Mouse (Mus musculus): Measurements from ENCODE around the gene Vars. TPM values are rescaled to one million over a fixed set of nuclear protein-coding genes. Genes with fewer than 3 reads are reported as not detected.
"Not testable (repeated sequence)": the region's sequence is repeated elsewhere in the genome, so short reads cannot be mapped to it uniquely, and the experiment has no call there.

Gene Vars
- total and polyA plus RNA-seq, 3 experiments = 130 to 1,339 (median 289) TPM

DNA sequence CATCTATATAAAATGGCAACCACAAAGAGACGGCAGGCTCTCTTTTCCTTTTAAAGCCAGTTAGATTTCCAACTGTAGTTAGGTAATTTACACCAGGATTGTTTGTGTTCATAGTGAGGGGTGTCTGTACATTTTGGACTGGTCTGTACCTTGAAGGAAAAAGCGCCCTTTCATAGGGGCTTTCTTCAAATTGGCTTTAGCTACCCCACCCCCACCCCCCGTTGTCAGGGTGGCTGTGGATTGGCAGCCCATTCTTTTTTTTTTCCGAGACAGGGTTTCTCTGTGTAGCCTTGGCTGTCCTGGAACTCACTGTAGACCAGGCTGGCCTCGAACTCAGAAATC is 3.7 kb upstream of the Vars start:
- Histone ChIP-seq H3K4me1 (ENCODE audit: insufficient read depth, low read depth, low read length) (peaks cover 45% of the 10 kb centered on the region), H3K27me3 (ENCODE audit: insufficient read depth, low read length) (no peaks in the 10 kb centered on the region), H3K4me3 (ENCODE audit: low read depth, low read length) (peak overlapping the region; percentile 15; the same call in 1 of the 2 replicates), H3K9me3 (replicated peaks) (peaks cover 32% of the 10 kb centered on the region), H3K36me3 (replicated peaks) (peaks cover 58% of the 10 kb centered on the region)
- TF ChIP-seq GATA2 (IDR thresholded peaks at IDR 0.05; ENCODE audit: borderline replicate concordance, low read depth, low read length) (no peak), TAL1 (conservative IDR thresholded peaks at IDR 0.05; ENCODE audit: low read depth, low read length) (no peak), CTCF (IDR thresholded peaks at IDR 0.05; ENCODE audit: low read depth, low read length) (no peak), GATA1 (IDR thresholded peaks at IDR 0.05; ENCODE audit: borderline replicate concordance, low read length) (no peak), POLR2AphosphoS5 (IDR thresholded peaks at IDR 0.05; ENCODE audit: insufficient replicate concordance, low read depth, low read length) (no peak)
- ATAC-seq (ENCODE audit: extremely low read depth, insufficient number of reproducible peaks, low FRiP score, poor library complexity, severe bottlenecking) (no peak), DNase-seq (ENCODE audit: low spot score) (no peak)

DNA sequence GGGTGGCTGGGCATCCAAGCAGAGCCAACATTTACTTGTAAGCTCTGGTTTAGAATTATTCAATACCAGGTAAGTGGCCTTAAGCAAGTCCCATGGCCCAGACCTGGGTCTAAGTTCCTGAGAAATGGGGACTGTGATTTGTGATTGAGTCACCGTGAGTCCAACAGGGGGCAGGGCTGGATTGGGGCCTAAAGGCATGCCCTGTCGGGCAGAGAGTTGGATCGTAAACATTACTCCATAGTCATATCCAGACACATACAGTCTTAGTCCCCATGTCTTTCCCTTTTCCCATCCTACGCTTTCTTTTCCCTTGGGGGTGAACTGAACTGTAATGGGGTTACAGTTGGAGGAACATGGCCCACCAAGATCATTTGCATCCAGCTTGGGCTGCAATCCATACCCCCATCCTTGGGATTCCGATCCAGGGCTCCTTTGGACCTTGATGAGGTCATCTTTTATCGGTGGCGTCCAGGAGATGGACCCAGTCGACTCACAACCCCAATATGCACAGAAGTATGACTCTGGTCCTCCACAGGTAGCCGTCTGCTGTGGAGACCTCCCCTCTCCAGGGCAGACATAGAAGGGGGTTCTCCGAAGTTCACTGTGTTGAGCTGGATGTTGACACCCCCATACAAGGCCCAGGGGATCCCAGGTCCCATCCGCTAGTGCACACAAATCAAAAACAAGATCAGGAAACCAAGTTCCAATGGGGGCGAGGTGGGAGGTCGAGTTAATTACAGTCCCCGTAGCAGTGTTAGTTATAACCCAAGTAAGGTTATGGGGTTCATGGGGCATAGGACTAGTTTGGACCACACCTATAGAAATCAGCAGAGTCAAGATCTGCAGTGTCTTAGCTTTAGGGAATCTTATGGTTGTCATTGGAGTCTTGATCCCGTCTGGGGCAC is 2.0 kb upstream of the Vars start:
- no peaks in the 10 kb centered on the region for H3K27me3 ChIP-seq (ENCODE audit: insufficient read depth, low read length)
- no peak for DNase-seq (ENCODE audit: low spot score)
- H3K4me3 ChIP-seq (ENCODE audit: low read depth, low read length) = peak overlapping the region; percentile 66
- peaks cover 61% of the 10 kb centered on the region for H3K4me1 ChIP-seq (ENCODE audit: insufficient read depth, low read depth, low read length)
- H3K9me3 ChIP-seq (replicated peaks) = peaks cover 32% of the 10 kb centered on the region
- ATAC-seq (ENCODE audit: extremely low read depth, insufficient number of reproducible peaks, low FRiP score, poor library complexity, severe bottlenecking) = no peak
- TF ChIP-seq POLR2AphosphoS5 (IDR thresholded peaks at IDR 0.05; ENCODE audit: insufficient replicate concordance, low read depth, low read length) (no peak), GATA2 (IDR thresholded peaks at IDR 0.05; ENCODE audit: borderline replicate concordance, low read depth, low read length) (no peak), TAL1 (conservative IDR thresholded peaks at IDR 0.05; ENCODE audit: low read depth, low read length) (no peak), GATA1 (IDR thresholded peaks at IDR 0.05; ENCODE audit: borderline replicate concordance, low read length) (no peak), CTCF (IDR thresholded peaks at IDR 0.05; ENCODE audit: low read depth, low read length) (no peak)
- H3K36me3 ChIP-seq (replicated peaks) = peaks cover 58% of the 10 kb centered on the region

DNA sequence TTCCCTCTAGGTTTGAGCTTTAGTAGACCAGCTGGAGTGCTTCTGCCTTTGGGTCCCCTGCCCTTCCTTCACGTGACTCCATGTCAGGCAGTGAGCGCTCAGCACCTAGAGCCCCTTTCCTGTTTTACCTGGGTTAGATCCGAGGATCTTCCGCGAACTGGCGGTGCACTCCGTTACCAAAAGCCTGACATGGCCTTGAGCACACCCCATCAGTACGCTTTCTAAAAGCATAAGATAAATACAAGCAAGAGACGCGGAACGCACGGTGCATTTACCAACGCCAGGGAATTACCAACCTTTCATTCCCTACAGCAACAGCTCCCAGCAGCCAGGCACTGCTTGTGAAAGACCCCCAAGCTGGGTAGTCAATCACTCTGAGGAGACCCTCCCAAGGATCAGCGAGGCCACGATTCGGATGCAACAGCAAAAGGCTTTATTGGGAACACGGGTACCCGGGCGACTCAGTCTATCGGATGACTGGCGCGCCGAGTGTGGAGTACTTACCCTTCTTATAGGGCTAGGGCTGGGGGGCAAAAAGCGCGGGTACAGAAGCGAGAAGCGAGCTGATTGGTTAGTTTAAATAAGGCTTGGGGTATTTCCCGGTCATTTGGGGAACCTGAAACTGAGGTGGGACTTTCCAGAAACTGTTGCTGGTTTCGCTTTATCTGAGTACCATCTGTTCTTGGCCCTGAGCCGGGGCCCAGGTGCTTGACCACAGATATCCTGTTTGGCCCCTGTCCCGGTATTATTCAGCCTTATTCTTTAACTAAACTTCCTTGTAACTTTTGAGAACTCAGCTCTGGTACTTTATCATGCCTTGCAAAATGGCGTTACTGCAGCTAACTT is 693 bp upstream of the Vars start:
- not testable (repeated sequence) for ATAC-seq (ENCODE audit: extremely low read depth, insufficient number of reproducible peaks, low FRiP score, poor library complexity, severe bottlenecking); DNase-seq (ENCODE audit: low spot score); H3K27me3 ChIP-seq (ENCODE audit: insufficient read depth, low read length)
- TF ChIP-seq TAL1 (conservative IDR thresholded peaks at IDR 0.05; ENCODE audit: low read depth, low read length) = peak; percentile 44; the same call in 1 of the 2 replicates
- H3K4me3 ChIP-seq (ENCODE audit: low read depth, low read length) = peak overlapping the region; percentile 76
- H3K9me3 ChIP-seq (replicated peaks) = peaks cover 32% of the 10 kb centered on the region
- H3K36me3 ChIP-seq (replicated peaks) = peaks cover 65% of the 10 kb centered on the region
- H3K4me1 ChIP-seq (ENCODE audit: insufficient read depth, low read depth, low read length) = peaks cover 74% of the 10 kb centered on the region

DNA sequence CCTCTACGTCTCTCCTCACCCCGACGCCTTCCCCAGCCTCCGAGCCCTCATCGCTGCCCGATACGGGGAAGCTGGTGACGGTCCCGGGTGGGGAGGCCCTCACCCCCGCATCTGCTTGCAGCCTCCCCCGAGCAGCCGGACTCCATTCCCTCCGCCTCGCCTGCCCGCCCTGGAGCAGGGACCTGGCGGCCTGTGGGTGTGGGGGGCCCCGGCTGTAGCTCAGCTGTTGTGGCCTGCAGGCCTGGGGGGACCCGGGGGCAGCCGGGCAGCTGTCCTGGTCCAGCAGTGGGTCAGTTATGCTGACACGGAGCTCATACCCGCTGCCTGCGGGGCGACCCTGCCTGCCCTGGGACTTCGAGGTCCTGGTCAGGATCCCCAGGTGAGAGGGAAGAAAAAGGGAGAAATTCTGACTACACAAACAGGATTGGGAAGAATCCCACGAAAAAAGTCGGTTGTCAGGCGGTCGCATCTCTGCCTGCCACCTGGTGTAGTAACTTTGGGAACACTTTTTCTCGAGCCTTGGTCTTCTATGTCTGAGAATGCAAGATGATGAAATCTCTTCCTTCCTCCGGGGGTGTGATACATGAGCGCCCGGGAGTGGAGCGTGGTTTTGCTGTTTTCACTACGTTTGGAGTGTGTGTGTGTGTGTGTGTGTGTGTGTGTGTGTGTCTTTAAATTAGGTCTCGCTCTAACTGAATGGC is 815 bp downstream of the Vars start:
- DNase-seq (ENCODE audit: low spot score) = no peak
- Histone ChIP-seq H3K9me3 (replicated peaks) (peaks cover 29% of the 10 kb centered on the region), H3K27me3 (ENCODE audit: insufficient read depth, low read length) (peaks cover 3% of the 10 kb centered on the region; the same call in 1 of the 2 replicates), H3K36me3 (replicated peaks) (peaks cover 69% of the 10 kb centered on the region), H3K4me3 (ENCODE audit: low read depth, low read length) (peak overlapping the region; percentile 76), H3K4me1 (ENCODE audit: insufficient read depth, low read depth, low read length) (peaks cover 79% of the 10 kb centered on the region)
- TF ChIP-seq CTCF (IDR thresholded peaks at IDR 0.05; ENCODE audit: low read depth, low read length) (no peak), GATA1 (IDR thresholded peaks at IDR 0.05; ENCODE audit: borderline replicate concordance, low read length) (no peak), GATA2 (IDR thresholded peaks at IDR 0.05; ENCODE audit: borderline replicate concordance, low read depth, low read length) (no peak), POLR2AphosphoS5 (IDR thresholded peaks at IDR 0.05; ENCODE audit: insufficient replicate concordance, low read depth, low read length) (no peak), TAL1 (conservative IDR thresholded peaks at IDR 0.05; ENCODE audit: low read depth, low read length) (no peak)
- no peak for ATAC-seq (ENCODE audit: extremely low read depth, insufficient number of reproducible peaks, low FRiP score, poor library complexity, severe bottlenecking)

DNA sequence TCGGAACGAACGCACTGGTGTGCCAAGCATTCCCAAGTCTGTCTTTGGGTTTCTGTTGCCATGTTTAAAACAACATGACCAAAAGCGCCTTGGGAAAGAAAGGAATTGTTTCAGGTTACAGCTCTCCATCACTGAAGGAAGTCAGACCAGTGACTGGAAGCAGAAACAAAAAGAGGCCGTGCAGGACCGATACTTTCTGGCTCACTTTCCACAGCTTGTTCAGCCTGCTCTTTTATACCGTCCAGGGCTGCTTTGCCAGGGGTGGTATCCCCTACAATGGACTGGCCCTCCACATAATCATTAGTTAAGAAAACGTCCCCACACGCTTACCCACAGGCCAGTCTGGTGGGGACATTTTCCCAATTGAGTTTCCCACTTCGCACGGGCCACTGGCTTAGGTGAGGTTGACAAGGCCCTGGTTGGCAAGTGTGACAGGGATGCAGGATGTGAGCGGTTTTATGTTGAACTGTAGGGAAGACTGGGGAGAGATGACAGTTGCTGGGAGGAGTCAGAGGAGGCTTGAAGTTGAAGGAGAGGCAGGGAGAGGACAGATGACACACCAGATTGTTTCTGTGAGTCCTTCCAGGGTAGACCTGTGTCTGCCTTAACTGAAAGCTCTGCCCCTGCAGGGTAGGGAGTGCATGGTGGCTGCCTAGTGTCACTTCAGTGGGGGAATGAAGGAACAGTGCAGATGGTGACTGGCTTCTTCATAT is 1.5 kb downstream of the Vars start:
- Histone ChIP-seq H3K36me3 (replicated peaks) (peaks cover 70% of the 10 kb centered on the region), H3K4me3 (ENCODE audit: low read depth, low read length) (peak overlapping the region; percentile 76), H3K27me3 (ENCODE audit: insufficient read depth, low read length) (peaks cover 3% of the 10 kb centered on the region; the same call in 1 of the 2 replicates), H3K4me1 (ENCODE audit: insufficient read depth, low read depth, low read length) (peaks cover 78% of the 10 kb centered on the region), H3K9me3 (replicated peaks) (peaks cover 26% of the 10 kb centered on the region)
- no peak for TF ChIP-seq GATA2 (IDR thresholded peaks at IDR 0.05; ENCODE audit: borderline replicate concordance, low read depth, low read length)
- peak; percentile 80; the same call in 1 of the 2 replicates for TF ChIP-seq POLR2AphosphoS5 (IDR thresholded peaks at IDR 0.05; ENCODE audit: insufficient replicate concordance, low read depth, low read length)
- no peak for TF ChIP-seq TAL1 (conservative IDR thresholded peaks at IDR 0.05; ENCODE audit: low read depth, low read length)
- no peak for TF ChIP-seq GATA1 (IDR thresholded peaks at IDR 0.05; ENCODE audit: borderline replicate concordance, low read length)
- TF ChIP-seq CTCF (IDR thresholded peaks at IDR 0.05; ENCODE audit: low read depth, low read length) = no peak
- ATAC-seq (ENCODE audit: extremely low read depth, insufficient number of reproducible peaks, low FRiP score, poor library complexity, severe bottlenecking) (peak; percentile 59), DNase-seq (ENCODE audit: low spot score) (peak; percentile 62)
